In the genomic region with DNA sequence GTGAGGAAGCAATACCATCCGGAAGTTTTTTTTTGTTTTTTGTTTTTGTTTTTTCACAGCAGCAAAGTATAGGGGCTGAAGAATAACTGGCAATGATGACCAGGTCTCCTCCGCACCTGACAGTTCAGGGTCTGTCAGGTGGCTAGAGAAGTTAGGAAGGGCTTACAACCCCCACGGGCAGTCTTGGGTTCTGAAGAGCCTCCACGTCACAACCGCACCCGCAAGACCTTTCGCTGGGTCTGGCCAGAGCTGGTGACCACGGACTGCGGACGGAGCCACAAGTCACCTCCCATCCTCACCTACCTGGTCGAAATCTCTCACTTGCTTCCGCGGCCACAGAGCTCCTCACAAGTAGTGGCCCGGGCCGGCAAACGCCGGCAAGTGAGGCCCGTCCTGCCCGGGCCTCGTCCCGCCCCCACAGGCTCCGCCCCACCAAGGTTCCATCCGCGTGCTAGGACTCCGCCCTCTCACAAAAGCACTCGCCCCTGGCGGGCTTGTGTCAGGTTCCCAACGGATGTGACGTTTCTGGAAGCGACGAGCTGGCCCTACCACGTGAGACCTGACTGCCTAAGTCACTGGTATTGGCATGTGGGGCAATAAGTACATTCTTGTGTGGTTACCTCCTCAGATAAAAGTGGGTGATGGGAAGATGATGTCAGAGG, we compare ENCODE assay signal across 8 mouse cellular contexts. TPM values are rescaled to one million over a fixed set of nuclear protein-coding genes. Genes with fewer than 3 reads are reported as not detected.
A peak's percentile ranks its signal among the peaks of the same experiment; 100 is the strongest.
DNase-seq lines count a peak whose midpoint lies in the region; ATAC-seq lines count a peak whose summit lies in the region.

Gene Ubl4a (minus strand): TSS at position 331 of the 662 bp plus-strand sequence.
Gene Slc10a3 (minus strand): TSS at position 462 of the 662 bp plus-strand sequence.

- H3K36me3 ChIP-seq in hindbrain, embryonic 13.5 days: no peaks in the 10 kb centered on the region

- no peaks in the 10 kb centered on the region for H3K27me3 ChIP-seq in hindbrain, embryonic 13.5 days

- peak within 1 kb of the TSS; percentile 62 for H3K4me2 ChIP-seq in hindbrain, embryonic 13.5 days

- H3K4me1 ChIP-seq in hindbrain, embryonic 13.5 days (replicated peaks): peaks cover 9% of the 10 kb centered on the region; the same call in 1 of the 2 replicates

- WGBS in hindbrain, embryonic 13.5 days: 20% methylated on average over 32 of the region's 32 CpGs

- no peaks in the 10 kb centered on the region for H3K9me3 ChIP-seq in hindbrain, embryonic 13.5 days

- peak; percentile 92 for DNase-seq in T-cell, adult 2 months (ENCODE audit: low spot score)
- peak; percentile 68 to 78 for DNase-seq in cerebellum, postnatal 36 days
- DNase-seq in frontal cortex, postnatal 25 days (ENCODE audit: low spot score in 2 of 2): peak; percentile 38 to 79
- DNase-seq in layer of hippocampus, postnatal 25 days (ENCODE audit: extremely low spot score in 1 of 2, low spot score in 1 of 2): peak; percentile 42 to 52
- DNase-seq in lung, postnatal 14 days: peak; percentile 84
- peak; percentile 81 for DNase-seq in retina, embryonic 14.5 days (ENCODE audit: low spot score)
- DNase-seq in thymus, postnatal 36 days: peak; percentile 83 to 88

- peak; percentile 92 for ATAC-seq in hindbrain, embryonic 13.5 days (ENCODE audit: low FRiP score)

- H3K9ac ChIP-seq in hindbrain, embryonic 13.5 days: peak within 1 kb of the TSS; percentile 65

- H3K27ac ChIP-seq in hindbrain, embryonic 13.5 days: no peak within 1 kb of the TSS

- H3K4me3 ChIP-seq in hindbrain, embryonic 13.5 days: peak within 1 kb of the TSS; percentile 43

RNA-seq across cellular contexts. Expression of gene Ubl4a, which starts in this region (rescaled TPM):
- 61.6 and 64.0 TPM in 2 replicates for polyA plus RNA-seq in hindbrain, embryonic 13.5 days (2015; fragmentation: Nextera tagmentation; extraction: Ambion mirVana)
- total RNA-seq in layer of hippocampus, postnatal 25 days (2021): 10 to 100 TPM; 70.0 to 73.0 TPM

RNA-seq across cellular contexts. Expression of gene Slc10a3, which starts in this region (rescaled TPM):
- polyA plus RNA-seq in hindbrain, embryonic 13.5 days (2015; fragmentation: Nextera tagmentation; extraction: Ambion mirVana): 8.2 and 8.5 TPM in 2 replicates
- total RNA-seq in layer of hippocampus, postnatal 25 days (2021): 1 to 10 TPM; 3.0 to 3.5 TPM
